Mouse (Mus musculus) kidney, adult 2 months (tissue): ENCODE measurements around the gene Ankrd13d.

ENCODE experiments used
- CTCF ChIP-seq: fragments of 200-500 bp; conservative IDR thresholded peaks from 2 replicates; pipeline ENCODE4 v1.5.1; 2011; ENCODE audit warnings: low read depth, mild to moderate bottlenecking, control low read depth, low read length, moderate library complexity, mixed read lengths; ENCODE audit not compliant: insufficient read depth, insufficient read length
- POLR2A ChIP-seq: fragments of 200-500 bp; IDR thresholded peaks from one replicate; pipeline ENCODE4 v1.6.1; 2011; ENCODE audit warnings: low read depth, low read length, control low read depth

GRCm38 (mm10) chr19:4303640-4303995 lies 20.7 kb upstream of the Ankrd13d start:
- no peak for TF ChIP-seq CTCF
- no peak for TF ChIP-seq POLR2A
